Mouse (Mus musculus): Measurements from ENCODE around the gene Plcb2.

GRCm38 (mm10) chr2:118701971-118702882, 26.0 kb downstream of the Plcb2 start:
- TF ChIP-seq EP300 (IDR thresholded peaks at IDR 0.05; ENCODE audit: low read depth) (no peak), CTCF (IDR thresholded peaks at IDR 0.05; ENCODE audit: low read depth) (no peak)

All from heart, postnatal 0 days (tissue).